Comparison of ENCODE assay signal across 8 mouse cellular contexts in the genomic region with DNA sequence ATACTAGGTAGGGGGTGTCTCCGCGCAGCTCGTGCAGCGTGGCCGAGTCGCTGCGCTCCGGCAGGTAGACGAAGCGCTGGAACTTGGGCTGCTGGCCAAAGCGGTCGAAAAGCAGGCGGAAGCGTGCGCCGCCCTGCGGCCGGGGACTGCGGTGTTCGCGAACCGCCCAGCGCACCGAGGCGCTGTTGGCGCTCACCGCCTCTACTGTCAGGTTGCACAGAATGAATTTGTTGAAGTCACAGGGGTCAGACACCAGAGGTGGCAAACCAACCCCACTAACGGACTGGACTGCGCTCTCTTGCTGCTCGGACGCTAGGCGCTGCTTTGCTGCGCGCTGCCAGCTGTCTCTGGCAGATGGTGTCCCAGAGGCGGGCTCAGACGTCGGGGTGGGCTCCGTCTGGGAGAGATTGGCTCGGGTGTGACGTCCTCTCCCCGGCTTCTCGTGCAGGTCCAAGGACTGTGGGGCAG. TPM values are rescaled to one million over a fixed set of nuclear protein-coding genes. Genes with fewer than 3 reads are reported as not detected.
DNase-seq lines count a peak whose midpoint lies in the region; ATAC-seq and TF ChIP-seq lines count a peak whose summit lies in the region.

No protein-coding gene starts in this region.

- peak overlapping the region; percentile 33; the same call in 1 of the 2 replicates for H3K4me3 ChIP-seq in G1E (ENCODE audit: low read depth, low read length)
- peak overlapping the region; percentile 67 for H3K4me3 ChIP-seq in hindbrain, embryonic 10.5 days

- ATAC-seq in G1E (ENCODE audit: extremely low read depth, insufficient number of reproducible peaks, low FRiP score, poor library complexity, severe bottlenecking), result no peak
- peak; percentile 18 for ATAC-seq in frontal cortex, adult (ENCODE audit: low TSS enrichment)

- WGBS in hindbrain, embryonic 10.5 days, result 2% methylated on average over 42 of the region's 42 CpGs

- peaks cover 4% of the 10 kb centered on the region; the same call in 1 of the 2 replicates for H3K27me3 ChIP-seq in G1E (ENCODE audit: insufficient read depth, low read length)
- peaks cover 71% of the 10 kb centered on the region for H3K27me3 ChIP-seq in hindbrain, embryonic 10.5 days (ENCODE audit: insufficient read depth, poor library complexity, severe bottlenecking)

- no peak for TF ChIP-seq CTCF in G1E (IDR thresholded peaks at IDR 0.05; ENCODE audit: low read depth, low read length)

- peak overlapping the region; percentile 92 for H3K27ac ChIP-seq in hindbrain, embryonic 10.5 days

- H3K36me3 ChIP-seq in G1E (replicated peaks), result no peaks in the 10 kb centered on the region
- no peaks in the 10 kb centered on the region for H3K36me3 ChIP-seq in hindbrain, embryonic 10.5 days

- no peak for DNase-seq in G1E (ENCODE audit: low spot score)
- DNase-seq in cerebellum, adult 8-10 months, result peak; percentile 52
- peak; percentile 75 for DNase-seq in hindbrain, embryonic 10.5 days (ENCODE audit: low spot score)
- peak; percentile 58 to 65 for DNase-seq in layer of hippocampus, postnatal 36 days
- peak; percentile 87 for DNase-seq in lung, postnatal 14 days
- DNase-seq in retina, postnatal 7 days (ENCODE audit: low read depth, low spot score), result peak; percentile 59
- DNase-seq in spleen, postnatal 36 days (ENCODE audit: low spot score in 2 of 2), result no peak

- H3K9me3 ChIP-seq in G1E (replicated peaks), result peaks cover 61% of the 10 kb centered on the region
- H3K9me3 ChIP-seq in hindbrain, embryonic 10.5 days, result no peaks in the 10 kb centered on the region

- no peaks in the 10 kb centered on the region for H3K4me1 ChIP-seq in G1E (ENCODE audit: insufficient read depth, low read depth, low read length)
- peaks cover 49% of the 10 kb centered on the region for H3K4me1 ChIP-seq in hindbrain, embryonic 10.5 days (replicated peaks)

RNA-seq across cellular contexts. Expression of a gene that starts 2.3 kb away (rescaled TPM):
- total RNA-seq in G1E (2014; fragmentation: Nextera tagmentation) (not detected in 2 replicates), G1E (2017) (0.11 TPM in 1 of 2 replicates, not detected in the other)
- not detected in 2 replicates for polyA plus RNA-seq in G1E (2012)
- 30.8 and 32.4 TPM in 2 replicates for polyA plus RNA-seq in hindbrain, embryonic 10.5 days (2016; fragmentation: Nextera tagmentation; extraction: Ambion mirVana)
- total RNA-seq in layer of hippocampus, postnatal 36 days (2021), result 10 to 100 TPM; 33.6 to 38.5 TPM

Comparison
In these comparisons a context has a peak if more than half of its experiments do, and no peak if none do; other contexts are left out.
1. DNase-seq: peak in cerebellum, adult 8-10 months (single experiment), hindbrain, embryonic 10.5 days (single experiment), layer of hippocampus, postnatal 36 days (2 of 2), lung, postnatal 14 days (single experiment) and retina, postnatal 7 days (single experiment); none in G1E (single experiment) and spleen, postnatal 36 days (0 of 2).
2. RNA of a gene that starts 2.3 kb away (total RNA-seq): 33.6 to 38.5 TPM in layer of hippocampus, postnatal 36 days; 0.11 TPM in G1E; every median in the first group is over 10 times any median in the second.